Mouse (Mus musculus): ENCODE data around the gene Gm8994. TPM values are rescaled to one million over a fixed set of nuclear protein-coding genes. Genes with fewer than 3 reads are reported as not detected.

The Gm8994 gene
- polyA plus RNA-seq, 1 experiment from 2014 or later: not detected

DNA sequence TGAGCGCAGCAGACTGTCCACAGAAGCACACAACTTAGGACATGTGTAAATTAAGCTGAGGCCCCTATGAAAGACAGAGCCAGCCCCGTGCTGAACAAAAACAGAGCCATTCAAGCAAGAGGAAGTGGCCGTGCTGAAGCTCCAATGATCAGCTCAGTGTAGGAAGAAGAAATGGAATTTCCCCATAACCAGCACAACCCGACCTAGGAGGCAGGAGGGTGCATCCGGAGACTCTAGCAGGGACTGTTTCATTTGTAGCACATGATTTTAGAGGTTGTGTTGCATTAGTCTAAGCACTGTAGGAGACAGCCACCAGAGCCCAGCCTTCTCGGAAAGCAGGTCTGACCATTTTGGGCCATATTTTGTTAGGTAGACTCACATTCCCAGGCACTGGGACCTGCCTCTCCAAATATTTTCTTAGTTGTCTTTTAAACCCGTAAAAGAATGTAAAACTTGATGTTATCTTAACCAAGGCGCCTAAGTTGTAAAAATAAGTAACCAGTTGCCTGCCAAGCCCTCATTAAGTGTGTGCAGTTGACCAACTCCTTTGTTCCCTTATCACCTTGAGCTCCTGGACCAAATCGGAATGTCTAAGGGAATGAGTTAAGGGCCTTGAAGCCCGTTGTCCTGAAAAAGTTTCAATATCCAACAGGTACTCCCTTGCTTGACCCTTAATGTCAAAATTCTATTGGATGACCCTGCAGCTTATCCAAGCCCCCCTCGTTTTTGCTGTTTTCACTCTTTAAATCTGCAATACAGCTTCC is 35.2 kb upstream of the Gm8994 start:
- DNase-seq (ENCODE audit: low spot score): peak; percentile 63
- Histone ChIP-seq H3K27me3 (replicated peaks; ENCODE audit: insufficient read depth, low read length) (no peaks in the 10 kb centered on the region), H3K9me3 (ENCODE audit: low read length) (no peaks in the 10 kb centered on the region), H3K9ac (replicated peaks; ENCODE audit: low read depth) (no peak overlapping the region), H3K4me3 (ENCODE audit: low read depth, low read length) (no peak overlapping the region), H3K27ac (ENCODE audit: low read length) (no peak overlapping the region), H3K36me3 (ENCODE audit: insufficient read depth, low read length) (no peaks in the 10 kb centered on the region), H3K4me2 (replicated peaks; ENCODE audit: low read depth, low read length) (peak overlapping the region; percentile 17; the same call in 1 of the 2 replicates), H3K4me1 (ENCODE audit: insufficient read depth, low read depth, low read length) (no peaks in the 10 kb centered on the region)
- no peak for TF ChIP-seq CTCF (IDR thresholded peaks at IDR 0.05)
- TF ChIP-seq EP300 (IDR thresholded peaks at IDR 0.05): peak; percentile 55; the same call in 1 of the 2 replicates
- WGBS: 44% methylated on average over 11 of the region's 11 CpGs
- peak; percentile 80 for ATAC-seq

DNA sequence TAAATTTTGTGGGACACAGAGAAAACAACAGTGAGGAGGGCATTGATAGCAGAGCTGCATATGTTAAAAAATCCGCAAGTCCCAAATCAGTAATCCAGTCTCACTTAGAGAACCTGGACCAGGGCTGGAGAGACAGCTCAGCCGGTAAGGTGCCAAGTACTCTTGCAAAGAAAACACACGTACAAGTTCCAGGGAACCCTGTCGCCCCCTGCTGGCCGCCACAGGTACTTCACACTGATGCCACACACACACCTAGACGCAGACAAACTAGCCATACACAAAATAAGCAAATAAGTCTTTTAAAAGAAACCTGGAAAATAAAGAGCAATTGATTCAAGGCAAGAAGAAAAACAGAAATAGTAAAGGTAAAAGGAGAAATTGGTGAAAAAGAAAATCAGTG is 33.6 kb upstream of the Gm8994 start:
- Histone ChIP-seq H3K27ac (ENCODE audit: low read length) (no peak overlapping the region), H3K9ac (replicated peaks; ENCODE audit: low read depth) (no peak overlapping the region), H3K4me1 (ENCODE audit: insufficient read depth, low read depth, low read length) (no peaks in the 10 kb centered on the region), H3K36me3 (ENCODE audit: insufficient read depth, low read length) (no peaks in the 10 kb centered on the region), H3K27me3 (replicated peaks; ENCODE audit: insufficient read depth, low read length) (no peaks in the 10 kb centered on the region), H3K4me2 (replicated peaks; ENCODE audit: low read depth, low read length) (no peak overlapping the region), H3K4me3 (ENCODE audit: low read depth, low read length) (no peak overlapping the region), H3K9me3 (ENCODE audit: low read length) (no peaks in the 10 kb centered on the region)
- 85% methylated on average over 6 of the region's 6 CpGs for WGBS
- ATAC-seq (no peak), DNase-seq (ENCODE audit: low spot score) (no peak)
- TF ChIP-seq CTCF (IDR thresholded peaks at IDR 0.05) (peak; percentile 52), EP300 (IDR thresholded peaks at IDR 0.05) (no peak)

DNA sequence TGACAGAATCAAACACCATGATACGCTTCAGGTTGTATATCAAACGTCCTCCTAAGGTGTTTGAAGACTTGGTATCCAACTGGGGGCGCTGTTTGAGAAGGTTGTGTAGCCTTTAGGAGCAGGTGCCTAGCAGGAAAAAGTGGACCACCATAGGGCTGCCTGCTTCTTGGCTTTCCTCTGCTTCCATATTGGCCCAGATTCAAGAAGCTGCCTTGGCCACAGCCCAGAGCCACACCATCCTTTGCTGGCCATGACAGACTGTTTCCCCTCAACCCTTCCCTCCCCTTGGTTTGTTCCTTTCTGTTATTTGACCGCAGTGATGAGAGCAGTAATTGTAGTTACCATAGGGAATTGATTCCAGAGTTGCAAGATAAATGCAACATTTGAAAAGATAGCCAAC is 31.5 kb upstream of the Gm8994 start:
- no peak for TF ChIP-seq CTCF (IDR thresholded peaks at IDR 0.05)
- no peak for TF ChIP-seq EP300 (IDR thresholded peaks at IDR 0.05)
- 73% methylated on average over 4 of the region's 4 CpGs for WGBS
- H3K4me2 ChIP-seq (replicated peaks; ENCODE audit: low read depth, low read length): no peak overlapping the region
- H3K9ac ChIP-seq (replicated peaks; ENCODE audit: low read depth): no peak overlapping the region
- no peaks in the 10 kb centered on the region for H3K9me3 ChIP-seq (ENCODE audit: low read length)
- no peak overlapping the region for H3K4me3 ChIP-seq (ENCODE audit: low read depth, low read length)
- ATAC-seq: no peak
- no peaks in the 10 kb centered on the region for H3K36me3 ChIP-seq (ENCODE audit: insufficient read depth, low read length)
- H3K27ac ChIP-seq (ENCODE audit: low read length): no peak overlapping the region
- no peak for DNase-seq (ENCODE audit: low spot score)
- no peaks in the 10 kb centered on the region for H3K27me3 ChIP-seq (replicated peaks; ENCODE audit: insufficient read depth, low read length)
- no peaks in the 10 kb centered on the region for H3K4me1 ChIP-seq (ENCODE audit: insufficient read depth, low read depth, low read length)

DNA sequence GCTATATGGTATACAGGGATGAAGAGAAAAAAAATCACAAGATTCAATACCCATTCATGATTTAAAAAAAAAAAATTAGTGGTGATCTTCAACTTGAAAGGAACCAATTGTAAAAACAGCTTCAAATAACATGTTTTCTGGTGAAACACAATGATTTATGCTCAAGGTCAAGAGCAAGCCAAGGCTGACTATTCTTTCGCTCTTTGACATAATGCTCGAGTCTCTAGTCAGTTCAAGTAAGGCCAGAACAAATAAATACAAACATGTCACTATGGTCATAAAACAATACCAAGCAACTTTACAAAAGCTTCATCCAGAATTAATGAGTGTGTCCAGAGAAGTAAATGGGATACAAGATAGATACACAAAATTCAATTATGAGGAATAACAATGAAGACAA is 31.1 kb upstream of the Gm8994 start:
- Histone ChIP-seq H3K36me3 (ENCODE audit: insufficient read depth, low read length) (no peaks in the 10 kb centered on the region), H3K27ac (ENCODE audit: low read length) (no peak overlapping the region), H3K27me3 (replicated peaks; ENCODE audit: insufficient read depth, low read length) (no peaks in the 10 kb centered on the region), H3K9ac (replicated peaks; ENCODE audit: low read depth) (no peak overlapping the region), H3K4me3 (ENCODE audit: low read depth, low read length) (no peak overlapping the region), H3K4me2 (replicated peaks; ENCODE audit: low read depth, low read length) (no peak overlapping the region), H3K9me3 (ENCODE audit: low read length) (no peaks in the 10 kb centered on the region), H3K4me1 (ENCODE audit: insufficient read depth, low read depth, low read length) (no peaks in the 10 kb centered on the region)
- TF ChIP-seq CTCF (IDR thresholded peaks at IDR 0.05) (no peak), EP300 (IDR thresholded peaks at IDR 0.05) (no peak)
- 71% methylated on average over 2 of the region's 2 CpGs for WGBS
- ATAC-seq (no peak), DNase-seq (ENCODE audit: low spot score) (no peak)

DNA sequence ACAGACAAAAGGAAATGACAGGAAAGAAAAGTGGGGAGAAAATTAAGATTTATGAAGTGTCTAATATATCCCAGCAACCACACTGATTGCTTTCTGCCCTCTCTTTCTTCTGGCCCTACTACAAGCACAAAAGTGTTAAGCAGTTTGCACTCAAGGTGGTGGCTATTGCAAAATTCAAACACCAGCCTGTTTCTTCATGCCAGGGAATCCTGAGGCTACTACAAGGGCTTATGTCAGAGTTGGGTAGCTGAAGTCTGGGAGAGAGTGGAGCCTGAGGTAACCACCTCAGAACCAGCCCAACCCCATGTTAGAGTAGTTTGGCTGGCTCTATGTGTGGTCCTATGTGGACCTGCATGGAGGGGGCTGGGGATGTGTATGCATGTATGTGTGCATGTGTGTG is 23.8 kb upstream of the Gm8994 start:
- DNase-seq (ENCODE audit: low spot score): peak; percentile 67

DNA sequence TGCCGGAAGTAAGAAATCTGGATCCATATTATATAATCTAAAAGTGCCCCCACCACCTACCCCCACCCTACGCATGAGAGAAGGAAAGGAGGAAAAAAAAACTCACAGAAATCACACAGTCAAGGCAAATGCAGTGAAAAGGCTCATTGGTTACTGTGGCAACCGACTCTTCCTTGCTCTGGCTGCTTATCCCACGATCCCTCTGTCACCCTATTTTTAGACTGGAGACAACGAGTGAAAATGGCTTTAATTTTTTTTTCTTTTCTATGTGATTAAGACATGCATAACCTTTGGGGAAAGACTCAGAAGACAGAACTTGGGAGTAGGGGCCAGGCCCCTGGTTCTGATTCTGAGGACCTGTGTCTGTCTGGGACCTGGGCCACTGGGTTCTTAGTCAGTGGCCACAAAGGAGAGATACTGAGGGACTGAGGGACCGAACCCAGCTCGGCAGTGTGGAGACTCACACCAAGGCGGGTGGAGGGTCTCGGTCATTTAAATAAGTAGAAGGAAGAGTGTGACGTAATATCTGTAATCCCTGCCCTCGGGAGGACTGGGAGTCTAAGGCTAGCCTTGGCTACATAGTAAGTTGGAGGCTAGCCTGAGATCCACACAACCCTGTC is 22.9 kb upstream of the Gm8994 start:
- no peaks in the 10 kb centered on the region for H3K4me1 ChIP-seq (ENCODE audit: insufficient read depth, low read depth, low read length)
- H3K9ac ChIP-seq (replicated peaks; ENCODE audit: low read depth): no peak overlapping the region
- WGBS: 66% methylated on average over 11 of the region's 11 CpGs
- DNase-seq (ENCODE audit: low spot score) (no peak), ATAC-seq (no peak)
- no peaks in the 10 kb centered on the region for H3K27me3 ChIP-seq (replicated peaks; ENCODE audit: insufficient read depth, low read length)
- H3K4me3 ChIP-seq (ENCODE audit: low read depth, low read length): no peak overlapping the region
- TF ChIP-seq EP300 (IDR thresholded peaks at IDR 0.05) (no peak), CTCF (IDR thresholded peaks at IDR 0.05) (no peak)
- no peak overlapping the region for H3K27ac ChIP-seq (ENCODE audit: low read length)
- H3K9me3 ChIP-seq (ENCODE audit: low read length): no peaks in the 10 kb centered on the region
- H3K4me2 ChIP-seq (replicated peaks; ENCODE audit: low read depth, low read length): no peak overlapping the region
- no peaks in the 10 kb centered on the region for H3K36me3 ChIP-seq (ENCODE audit: insufficient read depth, low read length)

More for the DNA sequence above, 23.8 kb upstream of the Gm8994 start:
- no peaks in the 10 kb centered on the region for H3K36me3 ChIP-seq (ENCODE audit: insufficient read depth, low read length)
- no peak overlapping the region for H3K27ac ChIP-seq (ENCODE audit: low read length)
- no peak overlapping the region for H3K9ac ChIP-seq (replicated peaks; ENCODE audit: low read depth)
- no peak for TF ChIP-seq CTCF (IDR thresholded peaks at IDR 0.05)
- no peak for TF ChIP-seq EP300 (IDR thresholded peaks at IDR 0.05)
- H3K4me1 ChIP-seq (ENCODE audit: insufficient read depth, low read depth, low read length): no peaks in the 10 kb centered on the region
- H3K4me3 ChIP-seq (ENCODE audit: low read depth, low read length): no peak overlapping the region
- no peak overlapping the region for H3K4me2 ChIP-seq (replicated peaks; ENCODE audit: low read depth, low read length)
- ATAC-seq: peak; percentile 80
- H3K9me3 ChIP-seq (ENCODE audit: low read length): no peaks in the 10 kb centered on the region
- no peaks in the 10 kb centered on the region for H3K27me3 ChIP-seq (replicated peaks; ENCODE audit: insufficient read depth, low read length)

Measured in lung, postnatal 0 days (tissue).